Mouse (Mus musculus) cerebellum, adult 2 months (tissue): ENCODE data around the gene Rab1a.

Experiments
- CTCF ChIP-seq: fragments of 200-500 bp; IDR thresholded peaks from 2 replicates; pipeline ENCODE4 v1.5.1; 2011; ENCODE audit warnings: low read depth, mild to moderate bottlenecking, control low read depth, low read length, moderate library complexity, borderline replicate concordance; ENCODE audit not compliant: insufficient read depth
- POLR2A ChIP-seq: fragments of 200-500 bp; IDR thresholded peaks from 2 replicates; pipeline ENCODE4 v1.6.1; 2011; ENCODE audit warnings: low read length, control low read depth, borderline replicate concordance; ENCODE audit not compliant: insufficient read depth

DNA sequence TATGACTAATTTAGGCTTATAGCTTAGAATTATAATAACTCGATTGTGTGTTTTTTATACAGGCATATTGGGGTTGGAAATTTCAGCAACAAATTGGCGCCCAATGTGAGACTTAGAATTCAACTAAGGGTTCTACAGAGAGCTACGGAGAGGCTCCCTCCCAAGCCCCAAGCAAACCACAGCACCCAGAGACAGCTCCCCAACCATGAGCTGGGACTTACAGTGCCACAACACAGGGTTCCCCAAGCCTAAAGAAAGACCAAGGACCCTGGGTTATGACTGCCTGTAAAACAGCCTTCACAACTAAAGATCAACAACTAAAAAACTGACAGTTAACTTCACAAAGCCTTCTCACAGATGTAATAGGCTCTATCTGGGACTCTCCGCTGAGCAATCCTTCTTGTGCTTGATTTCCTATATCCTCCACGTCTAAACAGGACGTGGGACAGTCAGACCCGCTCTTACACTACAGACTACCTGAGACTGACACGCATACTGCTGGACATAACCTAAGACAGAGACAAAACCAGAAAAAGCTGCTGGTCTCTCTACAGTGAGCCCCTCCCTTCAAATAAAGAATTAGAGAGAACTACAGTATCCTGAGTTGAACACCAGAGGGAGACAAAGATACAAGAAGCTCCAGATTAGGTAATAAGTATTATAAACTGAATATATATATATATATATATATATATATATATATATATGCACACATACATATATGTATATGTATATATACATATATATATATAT, 61.6 kb downstream of the Rab1a start:
- TF ChIP-seq POLR2A, result no peak
- peak; percentile 15; the same call in 1 of the 2 replicates for TF ChIP-seq CTCF
